Comparison of ENCODE assay signal across 13 mouse cellular contexts in the genomic region with DNA sequence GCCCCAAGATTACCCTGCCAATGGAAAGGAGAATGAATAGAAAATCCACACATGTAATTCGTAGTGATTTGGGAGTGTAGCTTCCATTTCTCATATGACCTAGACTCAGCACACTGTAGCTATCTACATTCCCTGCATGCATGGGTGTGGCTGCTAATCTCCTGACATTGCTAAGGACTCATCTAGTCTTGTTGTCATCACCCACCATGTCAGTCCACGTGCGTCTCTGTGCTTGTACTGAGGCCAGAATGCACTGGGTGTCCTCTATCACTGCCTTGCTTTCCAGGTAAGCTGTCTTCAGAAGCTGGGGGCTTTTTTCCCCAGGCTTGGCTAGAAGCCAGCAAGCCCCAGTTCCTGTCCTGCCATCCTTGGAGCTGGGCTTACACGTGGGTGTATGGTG. TPM values are rescaled to one million over a fixed set of nuclear protein-coding genes. Genes with fewer than 3 reads are reported as not detected.
"Had no signal": no experiment of that assay in that cellular context is flagged by ENCODE, and none has a peak within 500 bp of the region (broad histone marks: within the 10 kb centered on the region; RNA-seq: fewer than 3 reads in every experiment).

No protein-coding gene starts in this region.

RNA-seq across cellular contexts. Expression of a gene that starts 6.0 kb away (rescaled TPM):
- total RNA-seq: neutrophil, adult 5-6 weeks had no signal
- polyA plus RNA-seq: lung, embryonic 14.5 days; lung, embryonic 16.5 days; midbrain, embryonic 10.5 days; midbrain, embryonic 12.5 days; midbrain, embryonic 14.5 days; midbrain, embryonic 16.5 days; neural tube, embryonic 12.5 days; neural tube, embryonic 14.5 days; spleen, adult 2 months; stomach, embryonic 15.5 days; stomach, postnatal 0 days; thymus, postnatal 0 days had no signal
